In genomic region chr4:129983764-129984420, GRCm38 (mm10) we compare ENCODE assay signal across 8 mouse cellular contexts. TPM values are rescaled to one million over a fixed set of nuclear protein-coding genes. Genes with fewer than 3 reads are reported as not detected.
DNase-seq lines count a peak whose midpoint lies in the region; ATAC-seq and TF ChIP-seq lines count a peak whose summit lies in the region.

No protein-coding gene starts in this region.

- peak overlapping the region; percentile 82 for H3K4me2 ChIP-seq in hindbrain, postnatal 0 days (ENCODE audit: low read depth, low read length)

- no peaks in the 10 kb centered on the region for H3K9me3 ChIP-seq in hindbrain, postnatal 0 days (ENCODE audit: low read length)

- H3K27ac ChIP-seq in hindbrain, postnatal 0 days: peak overlapping the region; percentile 84

- TF ChIP-seq CTCF in hindbrain, postnatal 0 days (IDR thresholded peaks at IDR 0.05; ENCODE audit: low read depth): peak; percentile 68

- H3K27me3 ChIP-seq in hindbrain, postnatal 0 days (ENCODE audit: insufficient read depth, low read length): no peaks in the 10 kb centered on the region

- WGBS in hindbrain, postnatal 0 days: 3% methylated on average over 15 of the region's 15 CpGs

- H3K4me3 ChIP-seq in hindbrain, postnatal 0 days (ENCODE audit: low read length): peak overlapping the region; percentile 87

- peak overlapping the region; percentile 84 for H3K9ac ChIP-seq in hindbrain, postnatal 0 days (replicated peaks; ENCODE audit: low read length)

- peak; percentile 71 to 77 for DNase-seq in adrenal gland, adult 18-20 months (ENCODE audit: low spot score in 2 of 2)
- peak; percentile 65 to 82 for DNase-seq in cerebellum, postnatal 4 days (ENCODE audit: low spot score in 2 of 2)
- DNase-seq in gastrocnemius, postnatal 10 days: peak; percentile 72
- DNase-seq in hindbrain, postnatal 0 days (ENCODE audit: low spot score): peak; percentile 87
- peak; percentile 86 to 92 for DNase-seq in left cerebral cortex, adult 18-20 months (ENCODE audit: low spot score in 2 of 2)
- peak; percentile 74 for DNase-seq in lung, postnatal 14 days
- DNase-seq in retina, postnatal 7 days (ENCODE audit: low read depth, low spot score): peak; percentile 64
- no peak for DNase-seq in yolk sac, embryonic 10.5 days (ENCODE audit: low spot score)

- H3K4me1 ChIP-seq in hindbrain, postnatal 0 days (ENCODE audit: insufficient read depth, low read length): peaks cover 43% of the 10 kb centered on the region

- no peaks in the 10 kb centered on the region for H3K36me3 ChIP-seq in hindbrain, postnatal 0 days (ENCODE audit: insufficient read depth, low read length)

- peak; percentile 19; the same call in 1 of the 2 replicates for ATAC-seq in hindbrain, postnatal 0 days

RNA-seq across cellular contexts. Expression of gene Adgrb2, which starts 0.8 kb away (rescaled TPM):
- 10 to 100 TPM; 20.4 to 23.9 TPM for total RNA-seq in adrenal gland, adult 18-20 months (2021)
- 1 to 10 TPM; 2.5 to 2.6 TPM for total RNA-seq in gastrocnemius, postnatal 10 days (2021)
- total RNA-seq in hindbrain, postnatal 0 days (2014; rRNA removed): 306 and 313 TPM in 2 replicates
- 14.3 and 15.9 TPM in 2 replicates for polyA plus RNA-seq in hindbrain, postnatal 0 days (2015; fragmentation: Nextera tagmentation; extraction: Ambion mirVana)
- 100 to 1,000 TPM; 366 to 382 TPM for total RNA-seq in left cerebral cortex, adult 18-20 months (2021)

RNA-seq across cellular contexts. Expression of gene Spocd1, which starts 54.8 kb away (rescaled TPM):
- under 1 TPM; 0.51 to 0.53 TPM for total RNA-seq in adrenal gland, adult 18-20 months (2021)
- total RNA-seq in gastrocnemius, postnatal 10 days (2021): not detected
- total RNA-seq in hindbrain, postnatal 0 days (2014; rRNA removed): 0.37 TPM in 1 of 2 replicates, not detected in the other
- 0.08 TPM in 2 replicates for polyA plus RNA-seq in hindbrain, postnatal 0 days (2015; fragmentation: Nextera tagmentation; extraction: Ambion mirVana)
- under 1 TPM; 0.49 to 0.59 TPM for total RNA-seq in left cerebral cortex, adult 18-20 months (2021)

Comparison
In these comparisons a context has a peak if more than half of its experiments do, and no peak if none do; other contexts are left out.
1. RNA of gene Adgrb2, which starts 0.8 kb away (total RNA-seq): 366 to 382 TPM in left cerebral cortex, adult 18-20 months and 306 to 313 TPM in hindbrain, postnatal 0 days; 20.4 to 23.9 TPM in adrenal gland, adult 18-20 months and 2.5 to 2.6 TPM in gastrocnemius, postnatal 10 days; every median in the first group is over 10 times any median in the second.